Mouse (Mus musculus) ES-E14 (cell line): ENCODE data around the gene Rora.

Experiments
- CHD2 ChIP-seq: IDR thresholded peaks from 2 replicates; pipeline ENCODE4 v1.6.1; 2014; ENCODE audit warnings: mild to moderate bottlenecking, low read depth, low read length, inconsistent platforms
- HCFC1 ChIP-seq: IDR thresholded peaks from 2 replicates; pipeline ENCODE4 v1.6.1; 2012; ENCODE audit warnings: low read length, inconsistent platforms, borderline replicate concordance; ENCODE audit not compliant: insufficient read depth
- ZNF384 ChIP-seq: IDR thresholded peaks from 2 replicates; pipeline ENCODE4 v1.6.1; 2012; ENCODE audit warnings: low read depth, low read length, inconsistent platforms

DNA sequence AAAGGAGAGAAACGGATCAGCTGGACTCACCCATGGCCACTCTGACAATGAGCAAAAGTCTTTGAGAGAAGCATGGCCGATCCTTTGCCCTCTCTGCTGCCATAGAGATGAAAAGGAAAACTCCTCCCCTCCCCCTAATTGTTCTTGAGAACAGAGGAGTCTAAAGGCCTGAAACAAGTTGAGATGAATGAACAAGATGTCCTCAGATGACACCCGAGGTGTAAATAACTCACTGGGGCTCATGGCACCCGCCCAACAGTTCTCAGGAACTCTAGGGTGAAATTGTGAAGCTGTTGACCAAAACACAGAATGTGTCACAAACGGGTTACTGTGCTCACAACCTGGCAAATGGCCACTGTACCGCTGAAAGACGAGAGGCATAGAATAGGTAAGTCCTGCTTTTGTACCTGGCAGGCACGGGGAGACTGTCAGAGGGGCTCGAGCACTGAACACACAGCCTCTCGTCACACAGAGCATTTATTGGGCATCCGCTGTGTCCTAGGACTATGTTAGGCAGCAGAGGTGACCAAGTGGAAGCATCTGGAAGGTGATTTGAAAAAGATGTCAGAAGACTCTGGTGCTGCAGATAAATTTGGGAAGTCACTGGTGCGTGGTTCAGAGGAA lies 467.6 kb downstream of the Rora start:
- no peak for TF ChIP-seq HCFC1
- TF ChIP-seq ZNF384, result no peak
- TF ChIP-seq CHD2, result no peak
